Mouse (Mus musculus): Measurements from ENCODE around the gene Defb18.
"Not testable (repeated sequence)": the region's sequence is repeated elsewhere in the genome, so short reads cannot be mapped to it uniquely, and the experiment has no call there.

The Defb18 gene

GRCm38 (mm10) chr1:18237343-18237742, at the start of gene Defb18:
Gene Defb18, minus strand, starts transcription at chr1:18237443.
- DNase-seq, result no peak

GRCm38 (mm10) chr1:18271095-18271494, 33.9 kb upstream of the Defb18 start:
- no peak for DNase-seq

- DNase-seq, result no peak
Measured at GRCm38 (mm10) chr1:18268845-18269244, 31.6 kb upstream of the Defb18 start.

GRCm38 (mm10) chr1:18265038-18265437, 27.8 kb upstream of the Defb18 start, which contains the start of gene Defb41:
Gene Defb41, minus strand, starts transcription at chr1:18265138.
- DNase-seq, result no peak

DNA sequence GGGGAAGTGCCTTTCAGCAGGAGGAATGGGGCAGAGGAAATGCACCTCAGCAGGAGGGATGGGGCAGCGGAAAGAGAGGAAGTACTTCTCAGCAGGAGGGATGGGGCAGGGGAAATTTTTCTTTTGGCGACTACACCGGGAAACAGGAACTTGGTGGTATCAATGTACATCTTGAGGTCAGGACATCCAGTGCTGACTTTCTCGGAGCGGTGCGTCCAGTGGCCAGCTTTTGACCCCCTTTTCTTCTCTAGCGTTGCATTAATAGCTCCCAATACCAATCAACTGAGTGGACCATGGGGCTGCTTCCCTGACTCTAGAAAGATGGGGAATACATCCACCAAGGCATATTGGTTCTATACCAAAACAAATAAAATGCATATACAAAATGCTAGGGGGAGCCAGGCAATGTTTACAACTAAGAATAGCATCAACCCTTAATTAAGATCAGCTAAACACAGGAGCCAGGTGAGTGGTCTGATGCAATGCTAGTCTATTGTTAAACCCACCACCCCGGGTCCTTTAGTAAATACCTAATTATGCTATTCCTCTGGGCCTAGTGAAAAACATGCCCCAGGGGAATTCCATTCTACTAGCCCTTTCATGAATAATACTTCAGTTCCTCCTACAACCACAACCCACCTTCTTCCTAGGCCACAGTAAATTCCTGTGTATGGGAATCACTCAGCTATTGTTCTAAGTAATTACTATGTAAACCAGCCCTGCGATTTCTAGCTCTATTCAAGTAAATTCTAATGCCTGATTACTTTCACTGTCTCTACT, 8.7 kb upstream of the Defb18 start:
- not testable (repeated sequence) for DNase-seq

DNA sequence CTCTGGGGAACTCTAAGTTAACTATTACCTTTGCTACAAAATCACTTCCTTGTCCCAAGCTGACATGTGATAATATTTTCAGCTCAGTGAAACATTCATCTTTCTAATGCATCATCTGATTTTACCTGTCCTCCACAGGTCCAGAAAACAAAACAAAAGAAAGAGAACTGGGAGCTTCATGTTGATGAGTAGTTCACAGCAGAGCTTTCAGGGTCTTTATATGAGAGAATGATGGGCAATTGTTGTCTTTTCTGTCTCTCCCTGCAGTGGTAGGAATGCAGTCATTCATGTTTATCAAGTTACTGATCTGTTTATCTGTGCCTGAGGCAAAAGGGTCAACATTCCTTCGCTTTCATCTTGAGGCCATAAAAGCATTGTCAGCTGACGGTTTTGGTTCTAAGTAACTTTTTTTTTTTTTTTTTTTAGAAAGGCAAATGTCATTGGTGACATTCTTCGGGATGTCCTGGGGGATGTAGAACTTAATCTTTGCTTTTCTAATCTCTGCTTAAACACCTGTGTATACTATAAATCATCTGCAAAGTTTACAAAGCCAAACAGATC, 13.8 kb downstream of the Defb18 start:
- no peak for DNase-seq

GRCm38 (mm10) chr1:18191719-18192118, 45.5 kb downstream of the Defb18 start:
- DNase-seq, result no peak

DNA sequence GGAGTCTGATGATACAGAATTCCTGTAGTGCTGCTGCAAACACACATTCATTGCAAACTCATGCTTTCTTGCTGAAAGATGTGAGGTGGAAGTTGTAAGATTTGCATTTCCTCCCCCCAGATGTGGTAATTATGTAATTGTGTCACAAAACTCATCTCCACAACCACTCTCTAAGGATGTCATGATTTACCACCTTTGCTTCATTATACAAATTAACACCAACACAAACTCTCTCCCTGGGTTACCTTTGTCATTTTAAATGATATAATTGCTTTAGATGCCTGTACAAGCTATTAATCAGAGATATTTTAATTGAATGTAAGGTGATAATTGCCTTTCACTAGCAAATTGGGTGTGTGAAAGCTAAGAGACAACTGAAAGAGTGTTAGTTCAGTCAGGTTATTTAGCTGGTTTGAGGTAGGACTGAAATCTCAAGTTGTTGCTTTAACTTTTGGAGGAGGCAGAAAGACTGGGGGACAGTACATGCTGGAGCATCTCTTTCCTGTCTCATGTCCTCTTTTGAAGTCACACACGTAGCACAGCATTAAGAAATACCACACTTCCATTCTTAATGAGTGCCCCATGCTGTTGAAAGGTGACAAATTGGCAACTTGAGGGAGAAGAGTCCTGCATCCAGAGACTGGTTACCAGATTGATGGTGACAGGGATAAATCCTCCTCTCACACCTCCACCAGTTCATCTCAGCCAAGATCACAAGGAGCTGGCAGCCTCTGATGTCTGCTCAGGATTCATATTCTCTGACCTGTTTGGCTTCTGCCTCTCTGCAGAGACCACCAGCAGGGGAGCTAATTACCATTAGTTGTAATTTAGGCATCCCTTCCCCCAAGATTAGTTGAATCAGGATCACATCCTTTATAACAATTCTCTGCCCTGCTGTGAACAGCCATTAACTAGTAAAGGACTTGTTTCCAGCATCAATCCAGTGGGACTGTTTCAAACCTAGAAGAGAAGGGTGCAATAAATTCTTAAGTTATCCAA, 46.2 kb downstream of the Defb18 start:
- no peak for DNase-seq
